Mouse (Mus musculus) layer of hippocampus, adult 9-11 months (tissue): Measurements from ENCODE around the gene Hgd.

ENCODE experiments used
- DNase-seq: peaks from one replicate; pipeline ENCODE4 v3.0.0; 2022

The Hgd gene

GRCm38 (mm10) chr16:37676677-37677072 lies 96.7 kb downstream of the Hgd start:
- no peak for DNase-seq

- no peak for DNase-seq
Observed at GRCm38 (mm10) chr16:37677586-37677985, 97.6 kb downstream of the Hgd start.

DNA sequence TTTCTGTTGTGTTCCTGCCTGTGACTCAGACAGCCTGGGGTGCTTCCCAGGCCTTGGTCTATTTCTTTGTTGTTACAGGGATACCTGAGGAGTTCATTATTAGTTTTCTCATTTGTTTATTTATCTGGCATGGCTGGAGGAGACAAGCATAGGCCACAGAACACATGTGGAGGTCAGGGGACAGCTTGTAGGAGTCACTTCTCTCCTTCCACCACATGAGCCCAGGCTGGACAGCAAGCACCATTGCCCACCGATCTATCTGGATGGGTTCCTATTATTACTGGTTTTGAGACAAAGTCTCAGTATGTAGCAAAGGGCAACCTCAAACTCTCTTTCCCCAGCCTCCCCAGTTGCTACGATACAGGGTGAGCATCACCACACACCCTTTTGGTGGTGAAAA lies 100.3 kb downstream of the Hgd start:
- DNase-seq = no peak

GRCm38 (mm10) chr16:37680831-37681230 lies 100.9 kb downstream of the Hgd start:
- DNase-seq = no peak
